Mouse (Mus musculus) forebrain, embryonic 14.5 days (tissue): ENCODE results near the gene Clhc1. TPM values are rescaled to one million over a fixed set of nuclear protein-coding genes. Genes with fewer than 3 reads are reported as not detected.

Experiments
- ATAC-seq: fragments of 200-750 bp; cut with Nextera tagmentation; 2 replicates; pipeline ENCODE4 v1.8.0; 2017; ENCODE audit warnings: mild to moderate bottlenecking, moderate library complexity
- DNase-seq: peaks from one replicate; pipeline ENCODE4 v3.0.0-alpha.2; 2015; ENCODE audit warnings: low spot score
- H3K27ac ChIP-seq: fragments of 300-500 bp; sonication (generic); 2 replicates; pipeline ENCODE4 v1.5.1; 2014; ENCODE audit warnings: low read depth, mild to moderate bottlenecking, control low read depth, low read length, moderate library complexity
- H3K27me3 ChIP-seq: fragments of 300-500 bp; sonication (generic); replicated peaks from 2 replicates; pipeline ENCODE4 v1.6.1; 2014; ENCODE audit warnings: low read length, control low read depth, mixed read lengths; ENCODE audit not compliant: control insufficient read depth, insufficient read depth
- H3K36me3 ChIP-seq: fragments of 300-500 bp; sonication (generic); 2 replicates; pipeline ENCODE4 v1.6.1; 2014; ENCODE audit warnings: low read length, control low read depth; ENCODE audit not compliant: control insufficient read depth, insufficient read depth
- H3K4me1 ChIP-seq: fragments of 300-500 bp; sonication (generic); 2 replicates; pipeline ENCODE4 v1.6.1; 2014; ENCODE audit warnings: antibody characterized with exemption, low read length, control low read depth; ENCODE audit not compliant: control insufficient read depth, insufficient read depth
- H3K4me2 ChIP-seq: fragments of 300-500 bp; sonication (generic); 2 replicates; pipeline ENCODE4 v1.6.1; 2014; ENCODE audit warnings: mild to moderate bottlenecking, control low read depth, low read length
- H3K4me3 ChIP-seq: fragments of 300-500 bp; sonication (generic); 2 replicates; pipeline ENCODE4 v1.5.1; 2014; ENCODE audit warnings: low read depth, low read length, control low read depth
- H3K9ac ChIP-seq: fragments of 300-500 bp; sonication (generic); 2 replicates; pipeline ENCODE4 v1.6.1; 2014; ENCODE audit warnings: mild to moderate bottlenecking, low read length, control low read depth, moderate library complexity
- H3K9me3 ChIP-seq: fragments of 300-500 bp; sonication (generic); replicated peaks from 2 replicates; pipeline ENCODE4 v1.6.1; 2016; ENCODE audit warnings: low read length, control low read depth, mixed read lengths; ENCODE audit not compliant: control insufficient read depth
- WGBS: fragments of 180-500 bp; shearing (Covaris S2); extraction: QIAGEN DNeasy Blood & Tissue Kit; methylation state at CpG from one replicate; pipeline ENCODE4 v1.1.7; 2014; 5-methylcytosine and 5-hydroxymethylcytosine counted together
- polyA plus RNA-seq: library from polyadenylated mRNA; unstranded; fragments of >200 nt; fragmentation: Nextera tagmentation; extraction: Ambion mirVana; gene quantifications from 2 replicates; pipeline ENCODE4 v1.2.1, GENCODE M21; 2014

Clhc1 gene
- 0.10 TPM in 1 of 2 replicates, not detected in the other for polyA plus RNA-seq

DNA sequence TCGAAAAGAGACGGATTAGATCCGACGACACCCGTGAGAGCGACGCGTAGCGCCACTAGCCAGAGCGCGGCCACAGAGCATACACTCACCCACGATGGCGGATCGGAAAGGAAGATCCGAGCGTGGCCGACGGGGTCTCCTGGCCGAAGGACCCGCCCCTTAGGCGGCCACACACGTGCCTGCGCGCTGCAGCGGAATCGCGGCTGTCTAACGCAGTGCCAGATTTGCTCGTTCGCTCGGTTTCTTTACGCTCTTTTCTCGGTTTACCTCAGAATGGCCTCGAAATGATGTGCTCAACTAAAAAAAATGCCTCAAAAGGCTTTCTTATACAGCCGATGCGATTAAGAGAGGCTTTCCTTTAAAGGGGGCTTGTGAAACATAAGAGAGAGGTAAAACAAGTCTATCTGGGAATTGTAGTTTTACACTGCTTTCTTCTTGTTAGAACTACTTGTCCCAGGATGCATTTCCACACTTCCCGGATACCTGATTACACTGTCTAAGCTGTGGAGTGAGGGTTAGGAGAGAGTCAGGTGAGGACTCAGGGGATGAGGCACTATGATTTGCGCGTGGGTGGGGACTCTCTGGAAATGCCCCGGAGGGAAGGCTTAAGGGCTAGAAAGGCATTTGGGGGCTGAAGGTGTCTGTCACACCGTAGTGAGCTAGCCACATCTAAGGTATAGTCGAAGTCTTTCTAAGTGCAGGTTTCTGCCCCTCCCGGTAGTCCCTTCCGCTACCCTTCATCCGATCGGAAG is at the start of gene Clhc1, which contains the start of gene Rps27a:
Gene Clhc1 (plus strand): TSS at position 199 of the 752 bp plus-strand sequence.
Gene Rps27a (minus strand): TSS at position 358 of the 752 bp plus-strand sequence.
- Histone ChIP-seq H3K9me3 (no peaks in the 10 kb centered on the region), H3K36me3 (peaks cover 32% of the 10 kb centered on the region), H3K27ac (peak within 1 kb of the TSS; percentile 82), H3K4me2 (peak within 1 kb of the TSS; percentile 75), H3K4me1 (peaks cover 5% of the 10 kb centered on the region), H3K9ac (peak within 1 kb of the TSS; percentile 90), H3K4me3 (peak within 1 kb of the TSS; percentile 76), H3K27me3 (no peaks in the 10 kb centered on the region)
- peak; percentile 97 for DNase-seq
- peak; percentile 99 for ATAC-seq
- WGBS: under 1% methylated on average over 46 of the region's 46 CpGs

DNA sequence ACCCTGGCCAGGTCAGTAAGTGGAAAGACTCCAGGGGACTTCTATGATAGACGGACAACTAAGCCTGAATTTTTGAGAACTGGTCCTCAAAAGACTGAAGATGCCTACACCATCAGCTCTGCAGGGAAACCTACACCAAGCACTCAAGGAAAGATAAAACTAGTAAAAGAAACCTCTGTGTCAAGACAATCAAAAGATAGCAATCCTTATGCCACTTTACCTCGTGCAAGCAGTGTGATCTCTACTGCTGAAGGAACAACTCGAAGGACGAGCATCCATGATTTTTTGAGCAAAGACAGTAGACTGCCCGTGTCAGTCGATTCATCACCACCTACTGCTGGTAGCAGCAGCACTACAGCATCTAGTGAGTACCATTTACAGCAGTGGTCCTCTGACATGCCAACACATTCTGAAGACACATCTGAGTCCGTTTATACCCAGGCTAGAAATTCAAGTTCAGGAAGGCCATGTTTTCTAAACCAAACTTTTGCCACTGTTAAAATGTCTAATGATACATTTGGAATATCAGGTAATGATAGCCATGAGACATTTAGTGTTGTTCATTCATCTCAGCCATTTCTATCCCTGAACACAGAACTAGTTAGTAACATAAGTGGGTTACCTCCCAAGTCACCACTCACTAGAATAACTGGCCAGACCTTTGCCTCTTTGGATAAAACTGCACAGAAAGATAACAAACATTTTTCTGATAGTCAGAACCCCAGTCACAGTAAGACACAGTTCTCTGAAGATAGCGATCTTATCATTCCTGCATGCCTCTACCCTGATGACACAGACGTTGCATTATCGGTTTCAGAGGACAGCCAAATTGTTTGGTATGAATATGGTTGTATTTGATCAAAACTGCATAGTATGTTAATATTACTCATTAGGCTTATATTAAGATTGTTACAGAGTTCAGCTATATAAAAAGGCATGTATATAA is 43.5 kb upstream of the Clhc1 start:
- H3K27me3 ChIP-seq: no peaks in the 10 kb centered on the region
- no peaks in the 10 kb centered on the region for H3K9me3 ChIP-seq
- H3K4me3 ChIP-seq: no peak overlapping the region
- 92% methylated on average over 10 of the region's 10 CpGs for WGBS
- H3K36me3 ChIP-seq: peaks cover 50% of the 10 kb centered on the region
- no peak overlapping the region for H3K27ac ChIP-seq
- H3K9ac ChIP-seq: no peak overlapping the region
- ATAC-seq (no peak), DNase-seq (no peak)
- H3K4me2 ChIP-seq: no peak overlapping the region
- H3K4me1 ChIP-seq: no peaks in the 10 kb centered on the region

DNA sequence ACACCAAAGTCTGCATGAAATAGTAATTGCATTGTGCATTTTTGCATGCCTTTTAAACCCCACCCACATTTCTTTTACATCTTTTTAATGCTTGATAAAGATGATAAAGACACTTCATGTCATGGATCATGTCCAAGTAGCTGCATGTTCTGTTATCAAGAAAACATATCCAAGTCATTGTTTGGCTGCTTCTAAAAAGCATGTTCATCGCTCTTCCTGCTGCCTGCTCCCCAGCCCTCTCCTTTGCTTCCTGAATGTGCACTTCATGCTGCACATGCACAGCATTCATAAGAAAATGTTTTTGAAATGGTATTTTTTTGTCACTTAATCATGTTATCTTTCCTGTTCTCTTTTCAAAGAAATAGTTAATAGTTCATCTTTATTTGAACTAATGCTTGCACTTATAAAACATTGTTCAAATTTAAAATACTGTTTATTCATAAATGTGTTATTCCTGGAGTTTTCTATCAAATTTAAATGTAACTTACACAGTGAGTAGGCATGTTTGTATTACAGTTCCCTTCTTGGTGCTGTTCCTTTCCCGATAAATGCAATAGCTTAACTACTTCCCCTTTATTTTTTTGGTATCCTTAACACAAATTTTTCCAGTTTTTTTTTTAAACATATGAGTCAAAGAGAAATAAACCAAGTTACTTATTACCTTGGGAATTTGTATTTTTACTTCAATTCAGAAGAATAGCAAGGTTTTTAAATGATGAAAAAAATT is 42.7 kb upstream of the Clhc1 start:
- 97% methylated on average over 2 of the region's 2 CpGs for WGBS
- H3K4me3 ChIP-seq: no peak overlapping the region
- no peak overlapping the region for H3K27ac ChIP-seq
- no peak overlapping the region for H3K4me2 ChIP-seq
- H3K9ac ChIP-seq: no peak overlapping the region
- no peaks in the 10 kb centered on the region for H3K9me3 ChIP-seq
- H3K4me1 ChIP-seq: no peaks in the 10 kb centered on the region
- peaks cover 48% of the 10 kb centered on the region for H3K36me3 ChIP-seq
- H3K27me3 ChIP-seq: no peaks in the 10 kb centered on the region
- ATAC-seq: no peak
- DNase-seq: no peak

DNA sequence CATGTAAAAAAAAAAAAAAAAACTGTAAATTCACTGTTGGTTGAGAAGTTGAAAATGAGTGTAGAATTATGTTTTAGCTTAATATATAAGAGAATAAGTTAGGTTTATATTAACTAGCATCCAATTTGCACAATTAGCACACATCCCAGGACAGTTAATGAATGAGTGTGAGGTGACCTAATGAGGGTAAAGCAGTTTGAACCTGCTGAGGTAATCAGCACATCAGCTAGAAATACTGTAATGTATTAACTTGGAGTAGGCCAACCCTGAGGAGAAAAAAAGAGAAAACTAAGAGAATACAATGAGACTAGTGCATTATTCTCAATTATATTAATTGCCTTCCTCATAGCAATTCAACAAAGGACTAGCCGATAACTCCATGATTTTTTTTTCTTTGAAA is 38.3 kb upstream of the Clhc1 start:
- no peaks in the 10 kb centered on the region for H3K27me3 ChIP-seq
- H3K4me2 ChIP-seq: no peak overlapping the region
- H3K4me1 ChIP-seq: no peaks in the 10 kb centered on the region
- peaks cover 38% of the 10 kb centered on the region for H3K36me3 ChIP-seq
- whole genome bisulfite sequencing: 82% methylated on average over 1 of the region's 1 CpGs
- DNase-seq: no peak
- H3K27ac ChIP-seq: no peak overlapping the region
- no peaks in the 10 kb centered on the region for H3K9me3 ChIP-seq
- H3K4me3 ChIP-seq: no peak overlapping the region
- no peak for ATAC-seq
- no peak overlapping the region for H3K9ac ChIP-seq

DNA sequence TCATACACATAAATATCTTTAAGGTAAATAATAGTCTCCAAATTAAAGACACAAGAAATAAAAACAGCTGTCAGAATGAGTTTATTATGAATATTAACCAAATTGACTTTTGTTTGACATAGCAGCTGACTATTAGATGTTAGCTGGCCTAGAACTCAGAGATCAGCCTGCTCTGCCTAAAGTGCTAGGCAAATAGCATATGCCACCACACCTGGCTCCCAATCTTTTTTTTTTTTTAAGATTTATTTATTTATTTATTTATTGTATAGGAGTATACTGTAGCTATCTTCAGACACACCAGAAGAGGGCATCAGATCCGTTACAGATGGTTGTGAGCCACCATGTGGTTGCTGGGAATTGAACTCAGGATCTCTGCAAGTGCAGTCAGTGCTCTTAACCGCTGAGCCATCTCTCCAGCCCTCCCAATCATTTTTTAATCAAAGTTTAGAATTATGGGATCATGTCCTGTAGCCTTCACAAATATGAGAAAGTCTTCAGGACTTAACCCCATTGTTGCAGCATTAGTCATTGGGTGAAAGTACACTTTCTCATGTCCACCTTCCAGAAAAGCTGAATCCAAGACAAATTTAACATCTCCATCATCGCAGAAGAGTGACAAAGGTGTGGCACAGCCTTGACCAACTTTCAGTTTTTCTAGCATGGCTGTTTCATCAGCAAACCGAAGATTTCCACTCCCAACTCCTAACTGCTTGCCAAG is 34.8 kb upstream of the Clhc1 start:
- no peak for DNase-seq
- 90% methylated on average over 4 of the region's 4 CpGs for WGBS

GRCm38 (mm10) chr11:29514325-29514681 is 33.4 kb upstream of the Clhc1 start:
- Histone ChIP-seq H3K36me3 (peaks cover 17% of the 10 kb centered on the region), H3K9ac (peak overlapping the region; percentile 59), H3K27ac (no peak overlapping the region), H3K4me1 (no peaks in the 10 kb centered on the region), H3K4me3 (peak overlapping the region; percentile 47), H3K4me2 (peak overlapping the region; percentile 60), H3K9me3 (peaks cover 5% of the 10 kb centered on the region; the same call in 1 of the 2 replicates), H3K27me3 (no peaks in the 10 kb centered on the region)
- WGBS: 26% methylated on average over 10 of the region's 10 CpGs
- ATAC-seq (no peak), DNase-seq (no peak)

More for the DNA sequence above, 34.8 kb upstream of the Clhc1 start:
- no peaks in the 10 kb centered on the region for H3K27me3 ChIP-seq
- H3K4me1 ChIP-seq: no peaks in the 10 kb centered on the region
- no peaks in the 10 kb centered on the region for H3K9me3 ChIP-seq
- peaks cover 17% of the 10 kb centered on the region for H3K36me3 ChIP-seq
- ATAC-seq: no peak
- no peak overlapping the region for H3K27ac ChIP-seq
- H3K4me2 ChIP-seq: no peak overlapping the region
- H3K9ac ChIP-seq: no peak overlapping the region
- no peak overlapping the region for H3K4me3 ChIP-seq

DNA sequence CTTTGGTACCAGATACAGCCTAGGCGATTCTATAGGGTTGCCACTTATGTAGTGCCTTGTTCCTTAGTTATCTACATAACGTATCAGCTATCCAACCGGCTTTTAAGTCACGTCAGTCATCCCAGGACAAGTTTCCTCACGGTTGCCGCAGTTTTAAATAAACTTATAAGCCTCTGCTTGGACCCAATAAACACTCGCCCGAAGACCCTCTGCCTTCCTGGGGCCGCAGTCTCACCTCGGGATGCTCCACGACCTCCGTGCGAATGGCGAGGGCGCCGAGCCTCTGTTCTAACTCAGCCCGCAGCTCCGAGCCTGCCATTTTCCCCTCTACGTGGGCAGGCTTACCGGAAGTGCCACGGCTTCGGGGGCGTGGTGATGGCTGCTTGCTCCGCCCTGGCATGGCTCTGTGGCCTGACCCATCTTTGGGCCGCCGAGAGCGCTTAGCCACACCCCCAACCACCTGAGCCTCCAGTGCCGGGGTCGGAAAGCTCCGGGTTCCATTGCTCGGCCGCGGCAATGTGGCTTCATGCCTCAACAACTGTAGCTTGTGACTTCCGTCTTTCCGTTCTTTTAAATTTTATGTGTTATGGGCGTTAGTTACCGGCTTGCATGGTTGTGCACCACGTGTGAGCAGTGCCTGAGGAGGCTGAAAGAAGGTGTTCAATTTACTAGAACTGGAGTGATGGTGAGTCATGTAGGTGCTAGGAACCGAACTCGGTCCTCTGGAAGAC is 32.9 kb upstream of the Clhc1 start, which contains the start of gene Prorsd1:
Gene Prorsd1 (minus strand): TSS at position 352 of the 731 bp plus-strand sequence.
- DNase-seq (peak; percentile 92), ATAC-seq (peak; percentile 99)
- 2% methylated on average over 40 of the region's 40 CpGs for WGBS
- H3K36me3 ChIP-seq: peaks cover 15% of the 10 kb centered on the region
- peak within 1 kb of the TSS; percentile 47 for H3K4me3 ChIP-seq
- no peaks in the 10 kb centered on the region for H3K27me3 ChIP-seq
- H3K4me1 ChIP-seq: no peaks in the 10 kb centered on the region
- H3K27ac ChIP-seq: 0 out of 2 replicates have a peak within 1 kb of the TSS, but pooled peaks have one; percentile 21
- H3K4me2 ChIP-seq: peak within 1 kb of the TSS; percentile 60
- H3K9ac ChIP-seq: peak within 1 kb of the TSS; percentile 59
- H3K9me3 ChIP-seq: peaks cover 5% of the 10 kb centered on the region; the same call in 1 of the 2 replicates
